Mouse (Mus musculus): ENCODE results near the gene Rnf144b.

Rnf144b gene

DNA sequence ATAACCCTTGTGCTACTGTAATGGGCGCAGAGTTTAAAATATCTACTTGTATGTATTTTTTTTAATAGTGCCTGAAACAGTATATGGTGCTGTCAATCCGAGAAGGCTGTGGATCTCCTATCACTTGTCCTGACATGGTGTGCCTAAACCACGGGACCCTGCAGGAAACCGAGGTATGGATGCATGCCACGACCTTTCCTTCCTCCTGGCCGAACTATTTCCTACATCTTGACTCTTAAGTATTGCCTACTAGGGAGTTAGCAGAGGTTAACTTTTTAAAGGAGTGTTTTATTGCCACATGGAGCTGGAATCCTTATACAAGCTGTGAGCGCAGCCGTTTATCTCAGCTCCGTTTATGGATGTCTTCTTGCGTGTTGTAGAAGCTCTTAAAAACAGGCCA, 98.0 kb downstream of the Rnf144b start:
- CTCF ChIA-PET = no interaction called here

DNA sequence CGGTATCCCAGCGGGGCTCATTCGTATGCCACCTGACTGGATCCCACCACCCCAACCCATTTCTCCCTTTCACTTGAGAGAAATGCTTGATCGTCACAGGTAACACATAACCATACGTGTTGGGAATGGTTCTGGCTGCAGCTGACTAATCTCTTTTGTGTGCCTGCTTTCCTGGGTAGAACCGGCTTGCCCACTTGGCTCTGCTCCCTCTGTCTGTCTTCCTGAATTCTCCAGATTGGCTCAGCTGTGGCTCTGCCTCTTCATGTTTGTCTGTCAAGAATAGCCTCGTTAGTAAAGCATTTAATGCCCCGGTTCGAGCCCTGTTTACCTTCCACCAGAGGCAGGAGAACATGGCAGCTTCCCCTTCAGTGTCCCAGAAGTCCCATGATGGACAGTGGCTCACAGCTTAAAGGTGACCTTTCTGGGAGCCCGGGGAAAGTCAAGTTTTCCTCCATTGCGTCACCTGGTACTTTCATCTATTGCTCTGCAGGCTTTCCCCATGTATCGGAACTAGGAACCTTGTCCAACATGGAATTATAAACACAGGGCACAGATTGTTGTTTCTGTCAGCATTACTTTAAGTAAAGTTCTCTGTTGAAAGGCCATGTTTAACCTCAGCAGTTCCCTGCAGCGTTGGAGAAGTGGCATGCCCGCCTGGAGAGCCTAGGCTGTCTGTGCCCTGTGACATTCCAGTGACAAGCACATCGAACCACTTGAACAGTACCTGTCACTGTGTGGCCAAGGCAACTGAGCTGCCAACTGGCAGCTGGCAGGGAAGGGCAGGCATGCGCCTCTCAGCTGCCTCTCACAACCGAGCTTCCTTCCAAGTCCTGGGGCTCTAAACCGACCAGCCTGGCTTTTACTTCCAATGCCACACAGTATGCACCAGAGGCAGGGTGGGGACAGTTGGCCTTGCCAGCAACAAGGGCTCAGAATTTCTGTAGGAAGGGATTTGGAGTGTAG, 101.4 kb downstream of the Rnf144b start:
- CTCF ChIA-PET = interaction anchor here (0.7 kb wide), 1 partner anchor 286 kb away, joined by 3 read pairs; no protein-coding TSS in a partner anchor

DNA sequence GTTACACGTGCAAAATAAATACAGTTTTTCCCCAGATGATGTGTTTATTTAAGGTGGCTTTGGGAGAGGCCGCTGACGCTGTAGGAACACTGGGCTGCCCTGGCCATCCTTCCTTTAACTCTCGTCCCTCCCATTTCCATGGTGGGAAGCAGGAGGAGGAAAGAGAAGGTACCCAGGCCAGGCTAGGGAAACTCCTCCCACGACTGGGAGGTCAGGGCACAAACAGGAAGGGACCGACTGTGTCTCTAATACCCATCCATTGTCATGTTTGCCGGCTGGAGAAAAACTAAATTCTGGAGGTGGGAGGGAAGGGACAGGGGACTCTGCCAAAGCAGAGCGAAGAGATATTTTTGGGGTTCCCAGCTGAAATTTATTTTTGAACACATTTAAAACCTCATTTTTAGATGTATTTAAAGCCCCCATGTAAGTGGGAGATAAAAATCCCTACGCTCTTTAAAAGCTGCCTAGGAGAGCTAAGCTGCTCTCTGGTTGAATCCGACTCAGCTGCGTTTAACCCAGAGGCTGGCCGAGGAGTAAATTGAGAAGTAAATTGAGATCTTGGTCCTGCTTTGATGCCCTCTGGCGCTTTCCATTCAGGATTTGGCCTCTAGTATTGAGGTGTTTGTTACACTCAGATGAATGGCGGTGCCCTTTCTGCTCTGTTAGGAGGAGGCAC, 102.3 kb downstream of the Rnf144b start:
- CTCF ChIA-PET = no interaction called here

DNA sequence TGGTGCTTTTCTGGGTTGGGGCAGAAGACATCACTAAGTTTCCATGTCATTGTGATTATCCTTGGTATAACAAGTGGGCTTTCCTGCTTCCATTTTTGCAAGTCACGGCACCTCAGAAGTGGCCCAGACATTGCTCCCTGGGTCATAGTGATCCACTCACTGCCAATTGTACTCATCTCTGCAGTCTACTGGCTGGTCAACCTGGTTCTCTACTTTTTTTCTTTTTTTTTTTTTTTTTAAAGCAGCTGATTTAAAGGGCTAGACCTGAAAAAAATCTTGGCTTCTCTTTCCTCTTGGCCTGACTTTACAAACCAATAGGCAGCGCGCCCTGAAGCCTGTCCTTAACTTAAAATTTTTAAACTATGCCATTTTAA, 102.9 kb downstream of the Rnf144b start:
- CTCF ChIA-PET = no interaction called here

DNA sequence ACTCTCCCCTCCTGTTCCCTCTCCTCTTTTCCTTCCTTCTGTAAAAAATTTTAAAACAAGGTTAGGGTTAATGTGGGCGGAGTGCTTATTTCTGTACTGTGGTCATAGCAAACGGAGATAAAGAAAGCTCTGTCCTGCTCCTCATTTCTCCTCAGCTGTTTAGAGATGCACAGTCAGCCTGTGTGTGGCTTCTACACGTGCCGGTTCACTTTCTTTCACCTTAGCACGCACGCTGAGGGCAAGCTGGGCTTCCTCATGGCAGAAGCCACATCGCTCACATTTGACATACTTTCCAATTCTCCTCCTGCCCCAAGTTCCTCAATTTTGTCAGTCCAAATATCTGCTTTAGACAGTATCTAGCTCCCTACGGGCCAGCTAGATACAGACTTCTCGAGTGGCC, 103.3 kb downstream of the Rnf144b start:
- CTCF ChIA-PET = no interaction called here

DNA sequence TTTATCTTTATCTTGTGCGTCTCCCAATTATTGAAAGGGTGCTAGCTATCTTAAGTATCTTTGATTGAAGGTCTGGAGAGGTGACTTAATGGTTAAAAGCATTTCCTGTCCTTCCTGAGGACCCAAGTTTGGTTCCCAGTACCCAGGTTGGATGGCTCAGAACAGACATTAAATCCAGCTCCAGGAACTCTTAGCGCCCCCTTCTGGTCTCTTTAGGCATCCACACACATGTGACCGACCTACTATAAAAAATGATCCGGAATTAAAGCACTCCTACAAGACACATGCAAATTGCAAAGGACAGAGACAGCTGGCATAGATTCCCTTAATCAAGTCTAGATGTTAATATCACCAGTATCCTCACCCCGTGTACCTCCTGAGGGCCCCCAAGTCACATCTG, 104.1 kb downstream of the Rnf144b start:
- CTCF ChIA-PET = no interaction called here

DNA sequence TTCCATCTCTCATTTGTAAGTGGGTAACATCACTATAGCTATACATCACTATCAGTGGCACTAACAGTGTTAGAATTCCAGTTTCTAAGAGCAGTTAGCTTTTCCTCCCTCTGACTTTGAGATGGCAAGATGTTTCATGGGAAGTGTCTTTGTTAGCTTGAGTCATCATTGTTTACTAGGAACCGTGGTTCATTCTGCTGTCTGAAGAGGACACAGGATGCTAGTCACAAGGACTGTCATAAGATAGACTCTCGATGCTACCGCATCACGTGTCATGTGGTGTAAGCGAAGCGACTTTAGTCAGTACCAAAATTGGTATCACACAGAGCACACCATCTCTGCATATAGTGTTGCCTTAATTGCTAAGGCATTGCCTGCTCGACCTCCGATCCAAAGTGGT, 105.7 kb downstream of the Rnf144b start:
- CTCF ChIA-PET = interaction anchor here (0.6 kb wide), 1 partner anchor 592 kb away, joined by 9 read pairs; no protein-coding TSS in a partner anchor

DNA sequence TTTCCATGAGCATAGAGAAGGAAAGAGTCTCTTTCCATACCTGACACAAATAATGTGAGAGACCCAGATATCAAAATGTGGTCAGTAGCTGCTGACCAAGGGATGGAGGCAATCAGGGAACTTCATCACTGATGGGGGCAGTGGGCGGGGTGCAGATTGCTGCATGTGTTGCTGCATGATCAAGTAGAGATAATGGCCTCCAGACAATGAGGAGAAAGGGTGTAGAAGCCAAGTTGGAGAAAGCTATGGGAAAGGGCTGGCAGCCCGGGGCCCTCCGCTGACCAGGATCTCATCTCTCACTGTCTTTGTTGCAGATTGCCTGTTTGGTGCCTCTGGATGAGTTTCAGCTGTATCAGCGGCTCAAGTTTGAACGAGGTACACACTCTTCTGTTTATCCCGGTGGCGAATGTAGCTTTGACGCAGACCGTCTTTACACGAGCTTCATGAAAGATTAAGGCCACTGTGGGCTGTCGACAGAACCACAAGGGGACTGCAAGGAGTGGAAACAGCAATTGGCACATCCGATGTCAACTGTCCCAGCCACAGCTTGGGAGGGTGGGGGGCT, 106.3 kb downstream of the Rnf144b start:
- CTCF ChIA-PET = interaction anchor here (0.6 kb wide), 1 partner anchor 593 kb away, joined by 9 read pairs; no protein-coding TSS in a partner anchor

DNA sequence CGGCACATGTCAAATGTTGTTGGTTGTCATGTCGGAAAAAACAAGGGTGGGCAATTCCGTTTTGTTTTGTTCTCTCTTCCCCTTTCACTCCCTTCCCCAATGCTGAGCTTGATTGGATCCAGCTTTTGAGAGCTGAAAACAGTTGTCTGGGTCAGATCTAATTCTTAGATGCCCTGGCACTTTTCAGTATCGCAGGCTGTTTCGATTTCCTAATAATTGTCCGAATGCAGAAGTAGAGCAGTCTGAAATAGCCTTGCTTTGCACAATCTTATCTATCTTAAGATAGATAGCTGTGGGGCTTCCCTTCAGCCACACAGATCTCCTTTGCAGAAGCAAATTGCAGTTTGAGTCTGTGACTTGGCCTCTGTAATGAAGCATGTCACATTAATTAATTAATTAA, 109.7 kb downstream of the Rnf144b start:
- CTCF ChIA-PET = interaction anchor here (0.7 kb wide), 1 partner anchor 42 kb away, joined by 3 read pairs; no protein-coding TSS in a partner anchor

DNA sequence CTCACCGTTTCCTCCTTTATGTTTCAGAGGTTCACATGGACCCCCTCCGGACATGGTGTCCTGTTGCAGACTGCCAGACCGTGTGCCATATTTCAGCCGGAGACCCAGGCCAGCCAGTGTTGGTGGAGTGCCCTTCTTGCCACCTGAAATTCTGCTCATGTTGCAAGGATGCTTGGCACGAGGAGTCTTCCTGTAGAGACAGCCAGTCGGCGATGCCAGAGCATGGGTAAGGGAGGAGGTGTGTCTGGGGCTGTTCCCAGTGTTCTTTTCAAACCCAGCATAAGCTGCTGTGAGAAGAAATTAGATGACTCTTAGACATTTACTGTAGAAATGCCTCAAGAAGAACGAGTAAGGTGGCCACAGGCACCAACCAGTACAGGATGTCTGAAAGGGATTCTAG, 114.9 kb downstream of the Rnf144b start:
- CTCF ChIA-PET = no interaction called here

DNA sequence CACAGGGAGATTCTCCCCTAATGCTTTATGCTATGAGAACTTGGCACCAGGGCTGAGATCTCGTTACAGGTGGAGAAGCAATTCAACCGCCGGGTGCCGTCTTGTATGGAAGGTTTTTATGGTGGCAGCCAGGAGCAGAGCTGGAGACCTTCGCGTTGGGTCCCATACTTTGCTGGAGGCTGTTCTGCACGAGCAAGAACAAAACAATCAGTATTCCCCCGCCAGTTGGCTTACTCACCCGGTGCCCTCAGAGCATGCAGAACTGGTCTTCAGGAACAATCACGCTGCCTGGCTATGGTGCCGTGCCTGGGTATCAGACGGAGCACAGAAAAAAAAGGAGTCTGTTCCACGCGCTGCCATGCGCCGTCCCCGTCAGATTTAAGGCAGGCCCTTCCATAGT, 115.7 kb downstream of the Rnf144b start:
- CTCF ChIA-PET = no interaction called here

DNA sequence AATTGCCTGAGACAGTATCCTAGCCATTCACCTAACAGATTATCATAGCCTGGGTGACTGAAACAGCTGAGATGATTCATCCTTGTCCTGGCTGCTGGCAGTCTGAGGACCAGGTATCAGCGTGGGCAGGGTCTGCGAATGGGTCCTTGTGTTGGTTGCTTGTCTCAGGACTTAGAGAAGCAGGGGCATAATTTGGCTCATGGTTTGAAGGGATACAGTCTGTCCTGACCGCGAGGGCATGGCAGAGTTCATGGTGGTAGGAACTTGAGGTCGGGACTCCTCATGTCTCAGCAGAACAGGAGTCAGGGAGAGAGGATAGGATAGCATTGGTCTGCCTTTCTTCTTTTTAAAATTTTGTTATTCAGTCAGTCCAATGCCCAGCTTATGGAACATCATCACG, 121.1 kb downstream of the Rnf144b start:
- CTCF ChIA-PET = no interaction called here

DNA sequence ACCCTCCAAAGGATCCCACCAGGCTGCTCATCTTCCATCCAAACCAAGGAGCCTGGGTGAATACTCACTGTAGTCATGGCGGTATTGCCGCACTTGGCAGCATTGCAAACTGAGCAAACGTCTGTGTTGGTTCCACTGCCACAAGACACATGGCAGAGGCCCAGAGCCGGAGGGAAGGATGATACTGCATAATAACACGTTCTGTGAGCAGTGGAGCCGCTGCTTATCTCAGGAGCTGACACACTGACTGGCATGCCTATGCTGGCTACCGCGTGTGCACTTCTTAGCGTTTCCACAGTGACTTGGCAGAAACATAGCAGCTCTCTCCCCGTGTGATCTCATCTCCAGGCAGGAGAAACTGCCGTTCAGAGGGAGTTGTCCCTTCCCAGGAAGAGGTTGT, 122.3 kb downstream of the Rnf144b start:
- CTCF ChIA-PET = no interaction called here

DNA sequence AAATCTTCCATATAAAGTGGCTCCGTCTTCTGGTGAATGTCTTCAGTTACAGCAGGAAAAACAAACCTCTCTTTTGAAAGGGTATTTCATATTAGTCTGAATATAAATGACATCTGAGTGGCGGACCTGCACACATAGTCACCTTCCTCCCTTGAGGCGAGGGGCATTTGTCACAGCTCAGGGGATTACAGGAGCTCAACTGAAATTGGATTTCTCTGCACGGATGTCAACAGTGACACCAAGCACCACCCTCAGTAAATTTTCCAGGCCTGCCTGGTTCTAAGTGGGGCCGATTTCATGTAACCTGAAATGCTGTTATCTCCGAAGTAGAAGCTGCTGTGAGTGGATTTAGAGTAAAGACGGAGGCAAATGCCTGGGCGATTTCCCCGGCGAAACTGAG, 124.0 kb downstream of the Rnf144b start:
- CTCF ChIA-PET = no interaction called here

DNA sequence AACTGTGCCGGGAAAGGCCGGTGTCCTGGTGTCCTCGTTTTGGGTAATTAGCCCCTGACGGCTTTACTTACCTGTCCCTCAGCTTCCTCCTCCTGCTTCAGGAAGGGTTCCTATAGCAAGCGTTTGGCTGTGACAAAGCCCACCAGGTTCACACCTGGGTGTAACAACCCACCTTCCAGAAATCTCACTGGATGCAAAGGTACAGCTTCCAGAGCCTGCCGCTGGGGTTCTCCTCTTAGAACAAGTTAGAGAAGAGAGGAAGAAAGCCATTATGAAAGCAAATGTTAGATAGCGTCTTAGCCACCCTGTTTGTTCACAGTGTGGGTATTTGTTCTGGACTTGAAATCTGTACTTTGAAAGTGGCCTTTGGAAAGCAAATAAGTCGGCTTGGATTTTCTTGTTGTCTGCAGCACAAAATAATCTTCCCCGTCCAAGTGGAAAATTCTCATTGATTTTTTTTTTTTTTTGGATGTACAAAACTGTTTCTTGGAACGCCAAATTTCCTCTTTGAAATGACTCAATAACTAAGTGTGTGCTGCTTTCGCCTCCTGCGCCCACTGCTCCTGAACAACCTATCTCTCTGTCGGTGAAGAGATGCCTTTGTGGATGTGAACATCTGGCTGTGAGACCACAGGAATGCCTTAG, 124.8 kb downstream of the Rnf144b start:
- CTCF ChIA-PET = no interaction called here

DNA sequence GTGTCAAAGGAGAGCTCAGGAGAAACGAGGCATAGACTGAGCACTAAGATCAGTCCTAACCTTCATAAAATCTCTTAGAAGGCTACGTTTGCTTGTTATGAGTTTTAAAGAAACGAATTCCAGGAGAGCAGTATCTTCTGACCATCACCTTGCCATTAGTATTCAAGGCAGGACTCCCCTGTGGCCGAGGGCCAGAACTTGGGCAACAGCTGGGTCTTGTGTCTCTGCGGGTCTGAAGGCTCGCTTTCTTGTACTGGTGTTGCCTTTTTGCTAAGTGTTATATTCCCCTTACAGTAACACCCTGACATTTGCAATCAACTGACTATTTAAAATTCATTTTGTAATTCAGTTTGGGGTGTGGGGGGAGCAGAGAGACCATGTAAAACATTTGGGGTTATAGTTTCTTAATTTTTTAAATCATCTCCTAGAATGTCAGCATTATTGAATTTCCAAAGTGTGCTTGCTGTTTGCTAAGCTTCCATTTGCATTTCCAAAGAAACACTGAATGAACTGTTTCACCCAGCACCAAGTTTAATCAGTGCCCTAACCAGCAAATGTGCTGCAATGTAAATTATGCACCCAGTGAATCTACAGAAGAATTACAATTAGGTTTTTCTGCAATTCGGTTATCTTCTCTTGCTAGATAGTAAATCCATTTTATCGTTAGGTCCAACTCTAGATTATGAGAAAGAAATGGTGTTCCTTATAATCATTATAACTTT, 126.0 kb downstream of the Rnf144b start:
- CTCF ChIA-PET = no interaction called here

DNA sequence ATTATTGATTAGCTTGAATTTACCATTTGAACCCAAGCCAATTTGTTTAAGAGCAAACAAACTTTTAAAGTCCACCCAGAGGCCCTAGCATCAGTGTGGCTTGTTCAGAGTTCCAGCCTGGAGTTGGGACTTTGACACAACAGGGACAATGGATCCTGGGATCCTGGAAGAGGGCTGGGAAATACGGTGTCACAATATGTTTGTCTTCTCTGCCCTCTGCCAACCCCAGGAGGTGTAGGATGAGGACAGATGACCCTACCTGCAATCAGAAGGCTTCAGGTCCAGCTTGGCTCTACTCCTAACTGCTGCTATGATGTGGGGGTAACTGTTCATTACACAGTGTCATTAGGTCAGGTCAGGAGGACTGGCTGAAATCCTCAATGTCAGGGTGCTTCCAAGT, 128.2 kb downstream of the Rnf144b start:
- CTCF ChIA-PET = no interaction called here

DNA sequence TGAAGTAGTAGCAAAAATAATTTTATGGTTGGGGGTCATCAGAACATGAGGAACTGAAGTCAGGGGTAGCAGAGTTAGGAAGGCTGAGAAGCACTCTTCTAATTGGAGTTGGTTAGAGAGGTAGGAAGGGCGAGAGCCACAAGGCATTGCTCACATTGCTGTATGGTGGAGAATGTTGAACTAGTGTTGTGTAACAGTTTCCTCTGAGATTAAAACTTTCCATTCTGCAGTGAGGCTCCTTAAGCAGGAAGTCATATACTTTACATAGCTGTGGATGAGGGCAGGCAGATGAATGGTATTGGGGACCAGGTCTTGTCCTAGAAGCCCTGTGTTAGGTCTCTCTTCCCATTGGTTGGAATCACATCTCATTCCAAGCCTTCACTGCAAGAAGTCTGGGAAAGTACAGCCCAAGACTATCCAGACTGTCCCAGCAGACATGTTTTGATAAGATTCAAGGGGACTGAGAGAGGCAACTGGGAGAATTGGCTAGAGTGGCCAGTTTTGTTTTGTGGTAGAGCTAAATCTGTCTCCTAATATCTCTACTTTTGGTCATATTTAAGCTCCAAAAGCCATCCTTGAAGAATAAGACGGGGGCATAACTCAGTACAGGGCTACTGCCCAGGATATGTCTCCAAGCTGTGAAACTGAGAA, 128.8 kb downstream of the Rnf144b start:
- CTCF ChIA-PET = no interaction called here

DNA sequence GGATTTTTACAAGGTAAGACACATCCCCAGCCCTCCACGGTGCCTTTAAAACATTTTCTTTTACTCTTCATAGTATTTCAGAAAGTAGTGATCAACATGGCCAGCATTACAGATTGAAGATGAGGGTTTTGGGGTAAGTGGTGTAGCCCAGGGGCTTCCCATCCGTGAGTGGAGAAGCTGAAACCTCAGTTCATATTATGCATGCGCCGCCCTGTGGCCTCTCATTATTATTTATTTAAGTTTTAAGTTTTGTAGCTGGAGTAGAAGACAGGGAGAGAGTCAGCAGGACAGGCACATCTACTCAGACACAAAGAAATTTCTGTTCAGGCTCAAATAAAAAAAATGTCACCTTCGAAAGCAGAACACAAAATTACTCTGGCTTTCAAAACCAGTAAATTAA, 131.3 kb downstream of the Rnf144b start:
- CTCF ChIA-PET = no interaction called here

DNA sequence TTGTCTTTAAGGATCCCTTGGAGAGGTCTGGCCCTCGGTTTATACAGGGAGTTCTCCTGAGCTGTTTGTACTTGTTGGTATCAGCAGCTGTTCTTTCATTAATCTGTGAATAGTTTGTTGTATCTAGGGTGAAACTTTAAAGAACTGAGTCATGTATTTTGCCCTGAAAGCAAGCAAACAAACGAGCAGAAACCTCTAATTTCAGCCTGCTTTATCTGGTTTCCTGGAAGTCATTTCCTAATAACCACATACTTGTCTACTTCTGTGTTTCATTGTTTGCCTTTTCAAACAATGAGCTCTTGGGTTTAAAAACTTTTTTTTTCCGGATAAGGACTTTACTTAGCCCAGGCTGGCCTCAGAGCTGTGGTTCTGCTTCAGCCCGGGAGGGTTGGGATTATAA, 136.8 kb downstream of the Rnf144b start:
- CTCF ChIA-PET = no interaction called here

DNA sequence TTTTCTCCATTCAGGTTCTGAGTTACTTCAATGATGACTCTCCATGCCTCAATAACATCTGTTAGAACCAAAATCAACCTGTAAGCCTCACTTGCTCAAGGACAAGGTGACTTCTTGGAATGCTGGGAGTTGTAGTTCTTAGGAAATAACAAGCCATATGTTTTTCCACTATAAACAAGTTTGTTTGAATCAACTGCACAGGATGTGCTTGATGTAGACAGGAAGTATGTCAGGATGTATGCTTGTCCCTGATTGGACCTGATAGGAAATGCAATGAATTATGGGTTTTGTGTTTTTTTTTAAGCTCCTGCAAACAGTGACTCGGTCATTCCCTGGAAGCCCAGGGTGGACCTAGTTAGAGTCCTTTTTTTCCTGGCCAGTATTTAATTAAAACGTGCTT, 139.5 kb downstream of the Rnf144b start:
- CTCF ChIA-PET = no interaction called here
